Mouse (Mus musculus): ENCODE data around the gene Srrd.

- TF ChIP-seq CTCF (IDR thresholded peaks at IDR 0.05; ENCODE audit: low read depth, low read length), result no peak
- no peak for TF ChIP-seq POLR2A (IDR thresholded peaks at IDR 0.05; ENCODE audit: borderline replicate concordance, low read depth, low read length)
Observed at GRCm38 (mm10) chr5:112339215-112339614, 3.6 kb downstream of the Srrd start.
